Mouse (Mus musculus) MN1 (cell line): ENCODE measurements around the gene Pola1.

Experiments used
- DNase-seq: peaks from one replicate; pipeline ENCODE4 v3.0.0-alpha.2; 2016; ENCODE audit warnings: low spot score

Pola1 gene

GRCm38 (mm10) chrX:93289076-93289475, 342.9 kb downstream of the Pola1 start:
- DNase-seq, result no peak

GRCm38 (mm10) chrX:93288339-93288738, 343.6 kb downstream of the Pola1 start:
- no peak for DNase-seq

DNA sequence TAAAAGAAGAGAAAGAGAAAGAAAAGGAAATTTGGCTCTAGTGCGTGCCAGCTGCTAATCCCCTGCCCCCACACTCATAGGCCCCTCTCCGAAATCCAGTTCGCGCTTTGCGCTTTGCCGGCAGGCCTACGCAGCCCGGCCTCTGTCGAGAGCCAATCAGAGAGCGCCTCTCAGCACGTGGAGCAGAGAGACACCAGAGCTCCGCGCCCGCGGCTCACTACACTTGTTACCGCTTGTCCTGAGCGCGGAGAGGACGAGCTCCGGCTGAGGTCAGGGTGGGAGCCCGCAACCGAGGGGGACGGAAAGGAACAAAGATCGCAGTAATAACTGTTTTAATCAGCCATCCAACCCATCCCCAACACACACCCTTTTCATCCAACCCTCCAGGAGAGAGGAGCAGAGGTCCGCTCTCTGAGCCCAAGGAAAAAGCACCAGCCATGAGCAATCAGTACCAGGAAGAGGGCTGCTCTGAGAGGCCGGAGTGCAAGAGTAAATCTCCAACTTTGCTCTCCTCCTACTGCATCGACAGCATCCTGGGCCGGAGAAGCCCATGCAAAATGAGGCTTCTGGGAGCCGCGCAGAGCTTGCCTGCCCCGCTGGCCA, 345.6 kb downstream of the Pola1 start, which contains the start of gene Arx:
Gene Arx, plus strand, starts transcription at position 155 of the 603 bp plus-strand sequence.
- DNase-seq, result no peak

GRCm38 (mm10) chrX:93285091-93285490, 346.9 kb downstream of the Pola1 start:
- no peak for DNase-seq

DNA sequence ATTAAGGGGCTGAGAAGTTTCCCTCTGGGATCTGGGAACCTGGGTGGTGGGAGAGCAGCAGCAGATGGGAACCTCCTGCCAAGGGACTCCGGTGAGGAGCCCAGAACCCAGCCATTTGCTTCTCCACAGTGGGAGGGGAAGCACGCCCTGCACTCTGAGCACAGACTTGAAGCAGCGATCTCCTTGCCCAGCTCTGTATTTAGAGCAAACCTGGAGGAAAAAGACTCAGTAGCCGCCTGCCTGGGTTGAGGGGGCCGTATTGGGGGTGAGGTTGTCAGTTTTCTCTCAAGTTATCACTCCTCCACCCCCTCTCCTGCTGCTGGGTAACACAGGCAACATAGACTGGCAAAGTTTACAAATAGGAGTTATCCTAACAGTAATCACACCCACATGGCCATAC, 350.2 kb downstream of the Pola1 start:
- no peak for DNase-seq

DNA sequence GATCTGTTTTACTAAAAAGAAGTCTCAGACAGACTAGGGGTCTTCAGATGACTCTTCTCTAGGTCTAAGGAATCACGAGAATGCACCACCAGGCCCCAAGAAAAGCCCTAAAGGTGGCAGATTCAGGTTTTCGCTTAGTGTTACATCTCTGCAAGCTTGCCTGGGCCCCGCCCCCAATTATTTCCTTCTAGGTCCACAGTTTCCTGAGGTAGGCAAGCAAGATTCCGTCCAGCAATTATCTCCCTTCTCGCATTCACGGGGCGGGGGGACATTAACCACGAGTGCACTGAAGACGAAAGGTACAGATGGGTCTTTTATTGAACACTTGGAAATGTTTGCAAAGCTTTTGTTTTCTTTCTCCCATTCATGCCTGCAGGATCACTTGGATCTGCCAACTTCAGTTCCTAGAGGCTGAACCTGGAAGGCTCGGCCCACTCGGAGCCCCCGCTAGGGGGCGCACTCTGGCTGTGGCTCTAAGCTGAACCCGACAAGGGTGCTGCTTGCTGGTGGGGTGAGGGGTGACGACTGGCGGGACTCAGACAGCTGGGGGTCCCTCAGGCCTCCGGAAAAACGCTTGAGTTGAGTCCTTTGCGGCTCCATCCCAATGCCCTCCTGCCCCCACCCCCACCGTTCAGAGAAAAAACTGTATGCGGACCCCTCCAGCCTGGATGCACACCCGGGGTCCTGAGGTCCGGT, 350.8 kb downstream of the Pola1 start:
- DNase-seq, result peak; percentile 16

DNA sequence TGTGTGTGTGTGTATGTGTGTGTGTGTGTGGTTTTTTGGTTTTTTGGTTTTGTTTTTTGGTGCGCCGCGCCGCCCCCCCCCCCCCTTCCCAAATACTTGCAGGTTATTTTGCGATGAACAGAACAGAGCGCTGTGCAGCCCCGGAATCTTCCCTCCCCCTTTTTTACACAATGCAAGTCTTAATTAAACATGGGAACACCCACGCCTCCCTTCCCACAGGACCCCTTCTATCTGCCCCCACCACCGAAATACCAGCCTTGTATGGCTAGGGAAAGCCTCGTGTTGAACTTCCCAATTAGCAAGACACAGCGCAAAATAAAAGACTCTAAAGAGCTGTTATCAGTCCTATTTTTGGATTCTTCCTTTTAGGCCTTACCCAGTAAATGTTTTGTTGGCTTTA, 352.0 kb downstream of the Pola1 start:
- no peak for DNase-seq

DNA sequence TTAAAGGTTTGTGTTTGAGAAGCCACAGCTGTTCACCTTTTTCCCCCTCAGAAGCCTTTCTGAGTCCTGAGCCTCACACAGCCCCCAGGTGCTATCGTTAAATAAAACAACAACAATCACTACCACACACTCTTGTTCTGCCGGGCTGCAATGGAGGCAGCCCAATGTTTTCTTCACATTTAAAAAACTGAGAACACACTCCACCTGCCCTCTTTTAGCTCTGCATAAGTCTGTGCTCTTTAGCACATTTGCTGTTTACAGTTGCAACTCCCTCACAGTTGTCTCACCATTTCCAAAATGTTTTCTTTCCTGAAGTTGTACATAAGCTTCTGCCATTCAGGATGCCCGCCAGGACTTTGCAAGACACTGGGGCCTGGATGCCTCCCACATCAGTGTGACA, 356.3 kb downstream of the Pola1 start:
- no peak for DNase-seq
